Mouse (Mus musculus) kidney, postnatal 0 days (tissue): ENCODE data around the gene Acot13. TPM values are rescaled to one million over a fixed set of nuclear protein-coding genes. Genes with fewer than 3 reads are reported as not detected.
"Not testable (repeated sequence)": the region's sequence is repeated elsewhere in the genome, so short reads cannot be mapped to it uniquely, and the experiment has no call there.

ENCODE experiments used
- ATAC-seq: fragments of 200-750 bp; cut with Nextera tagmentation; replicated peaks from 2 replicates; pipeline ENCODE4 v1.8.0; 2017; ENCODE audit warnings: low read depth, moderate number of reproducible peaks, moderate TSS enrichment, moderate library complexity; ENCODE audit not compliant: low FRiP score
- DNase-seq: peaks from one replicate; pipeline ENCODE4 v3.0.0-alpha.2; 2016; ENCODE audit warnings: low spot score
- H3K27ac ChIP-seq: fragments of 300-500 bp; sonication (generic); 2 replicates; pipeline ENCODE4 v1.5.1; 2014; ENCODE audit warnings: mild to moderate bottlenecking
- H3K27me3 ChIP-seq: fragments of 300-500 bp; sonication (generic); 2 replicates; pipeline ENCODE4 v1.6.1; 2014; ENCODE audit warnings: low read length, mixed read lengths; ENCODE audit not compliant: insufficient read depth
- H3K36me3 ChIP-seq: fragments of 300-500 bp; sonication (generic); 2 replicates; pipeline ENCODE4 v1.6.1; 2014; ENCODE audit warnings: low read length, mixed read lengths; ENCODE audit not compliant: insufficient read depth
- H3K4me1 ChIP-seq: fragments of 300-500 bp; sonication (generic); replicated peaks from 2 replicates; pipeline ENCODE4 v1.6.1; 2014; ENCODE audit warnings: antibody characterized with exemption, low read length, mixed read lengths; ENCODE audit not compliant: insufficient read depth
- H3K4me2 ChIP-seq: fragments of 300-500 bp; sonication (generic); 2 replicates; pipeline ENCODE4 v1.6.1; 2014; ENCODE audit warnings: mild to moderate bottlenecking, low read length, moderate library complexity, mixed read lengths
- H3K4me3 ChIP-seq: fragments of 300-500 bp; sonication (generic); replicated peaks from 2 replicates; pipeline ENCODE4 v1.5.1; 2014; ENCODE audit warnings: low read depth, low read length
- H3K9ac ChIP-seq: fragments of 300-500 bp; sonication (generic); 2 replicates; pipeline ENCODE4 v1.6.1; 2014; ENCODE audit warnings: low read depth, low read length
- H3K9me3 ChIP-seq: fragments of 300-500 bp; sonication (generic); replicated peaks from 2 replicates; pipeline ENCODE4 v1.6.1; 2016; ENCODE audit warnings: low read length, inconsistent platforms, mixed read lengths
- CTCF ChIP-seq: IDR thresholded peaks from 2 replicates; pipeline ENCODE4 v1.5.1; 2016; ENCODE audit warnings: antibody characterized with exemption, low read depth, mild to moderate bottlenecking, moderate library complexity
- WGBS: fragments of 180-500 bp; shearing (Covaris S2); extraction: QIAGEN DNeasy Blood & Tissue Kit; methylation state at CpG from one replicate; pipeline ENCODE4 v1.1.7; 2014; 5-methylcytosine and 5-hydroxymethylcytosine counted together
- polyA plus RNA-seq: library from polyadenylated mRNA; unstranded; fragments of >200 nt; fragmentation: Nextera tagmentation; extraction: Ambion mirVana; gene quantifications from 2 replicates; pipeline ENCODE4 v1.2.1, GENCODE M21; 2015

The Acot13 gene
- polyA plus RNA-seq, 1 experiment from 2014 or later = 244 TPM

DNA sequence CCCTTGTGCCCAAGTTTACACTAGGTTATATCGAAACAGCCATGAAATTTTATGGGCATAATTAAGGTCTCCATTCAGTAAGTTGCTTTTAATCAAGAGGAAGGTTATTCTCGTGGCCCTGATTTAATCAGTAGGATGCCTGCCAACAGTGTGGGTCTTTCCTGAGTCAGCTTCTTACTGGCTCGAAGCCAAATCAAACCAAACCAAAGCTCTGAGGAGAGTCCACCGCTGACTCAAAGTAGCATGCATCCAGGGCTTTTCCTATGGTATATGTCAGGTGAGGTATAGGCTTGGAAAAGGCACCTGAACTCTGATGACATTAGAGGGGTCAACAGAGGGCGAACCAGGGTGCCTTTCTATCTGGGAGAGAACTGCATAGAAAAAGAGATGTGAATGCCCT is 49.4 kb downstream of the Acot13 start:
- Histone ChIP-seq H3K9ac (no peak overlapping the region), H3K36me3 (no peaks in the 10 kb centered on the region), H3K4me3 (no peak overlapping the region), H3K9me3 (no peaks in the 10 kb centered on the region), H3K4me2 (no peak overlapping the region), H3K27me3 (no peaks in the 10 kb centered on the region), H3K4me1 (no peaks in the 10 kb centered on the region; the same call in 1 of the 2 replicates), H3K27ac (no peak overlapping the region)
- no peak for TF ChIP-seq CTCF
- 44% methylated on average over 5 of the region's 5 CpGs for WGBS
- DNase-seq (no peak), ATAC-seq (no peak)

DNA sequence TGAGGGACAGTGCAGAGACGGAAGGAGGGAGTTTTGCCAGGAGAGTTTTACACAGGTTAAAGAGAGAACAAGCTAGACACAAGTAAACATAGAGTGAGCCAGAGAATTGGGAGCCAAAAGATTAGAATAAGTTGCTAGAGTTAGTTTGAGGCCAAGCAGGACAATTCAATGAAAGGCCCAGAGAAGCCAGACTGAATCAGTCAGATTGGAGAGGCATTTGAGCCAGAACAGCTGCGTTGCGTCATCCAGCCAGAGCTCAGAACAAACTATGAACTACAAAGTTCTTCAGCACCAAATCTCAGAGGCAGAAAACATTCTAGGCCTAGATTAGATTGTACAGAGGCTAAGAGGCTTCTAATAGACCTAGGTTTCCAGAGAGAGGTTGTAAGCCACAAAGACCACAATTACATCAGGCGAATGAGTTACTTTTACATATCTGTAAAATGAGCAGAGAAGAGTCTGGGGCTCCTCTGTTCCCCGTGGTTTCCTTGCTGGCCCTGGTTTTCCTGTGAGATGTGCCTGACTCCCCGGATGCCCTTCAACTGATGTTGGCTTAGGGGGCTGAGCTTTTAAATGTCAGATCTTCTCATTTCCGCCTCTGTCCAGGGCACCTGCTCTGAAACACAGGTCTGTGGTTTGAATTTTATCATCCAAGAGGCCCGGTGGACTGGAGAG is 52.5 kb downstream of the Acot13 start:
- no peak overlapping the region for H3K4me3 ChIP-seq
- H3K4me1 ChIP-seq = no peaks in the 10 kb centered on the region; the same call in 1 of the 2 replicates
- H3K27ac ChIP-seq = no peak overlapping the region
- H3K4me2 ChIP-seq = no peak overlapping the region
- H3K9me3 ChIP-seq = no peaks in the 10 kb centered on the region
- no peak overlapping the region for H3K9ac ChIP-seq
- ATAC-seq (no peak), DNase-seq (peak; percentile 15)
- no peaks in the 10 kb centered on the region for H3K27me3 ChIP-seq
- TF ChIP-seq CTCF = no peak
- WGBS = 82% methylated on average over 8 of the region's 8 CpGs
- no peaks in the 10 kb centered on the region for H3K36me3 ChIP-seq

DNA sequence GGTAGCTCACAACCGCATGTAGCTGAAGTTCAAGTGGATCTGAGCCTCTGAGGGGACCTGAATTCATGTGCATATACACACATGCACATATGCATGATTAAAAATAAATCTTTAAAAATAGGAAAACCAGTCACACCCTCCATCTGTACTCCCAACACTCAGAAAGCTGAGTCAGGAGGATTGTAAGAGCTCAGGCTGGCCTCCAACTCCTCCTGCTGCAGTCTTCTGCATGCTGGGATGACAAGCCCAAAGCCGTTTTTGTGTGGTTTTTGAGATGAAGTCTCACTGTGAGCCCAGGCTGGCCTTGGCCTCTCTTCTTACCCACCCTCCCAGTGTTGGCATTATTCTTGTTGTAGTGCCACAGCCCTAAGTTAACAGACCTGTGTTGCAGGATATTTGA is 53.3 kb downstream of the Acot13 start:
- H3K9me3 ChIP-seq = no peaks in the 10 kb centered on the region
- H3K9ac ChIP-seq = no peak overlapping the region
- no peaks in the 10 kb centered on the region for H3K36me3 ChIP-seq
- H3K4me1 ChIP-seq = no peaks in the 10 kb centered on the region; the same call in 1 of the 2 replicates
- no peak for TF ChIP-seq CTCF
- ATAC-seq (no peak), DNase-seq (no peak)
- H3K4me3 ChIP-seq = no peak overlapping the region
- H3K27me3 ChIP-seq = no peaks in the 10 kb centered on the region
- H3K27ac ChIP-seq = no peak overlapping the region
- no peak overlapping the region for H3K4me2 ChIP-seq
- 79% methylated on average over 2 of the region's 2 CpGs for WGBS

DNA sequence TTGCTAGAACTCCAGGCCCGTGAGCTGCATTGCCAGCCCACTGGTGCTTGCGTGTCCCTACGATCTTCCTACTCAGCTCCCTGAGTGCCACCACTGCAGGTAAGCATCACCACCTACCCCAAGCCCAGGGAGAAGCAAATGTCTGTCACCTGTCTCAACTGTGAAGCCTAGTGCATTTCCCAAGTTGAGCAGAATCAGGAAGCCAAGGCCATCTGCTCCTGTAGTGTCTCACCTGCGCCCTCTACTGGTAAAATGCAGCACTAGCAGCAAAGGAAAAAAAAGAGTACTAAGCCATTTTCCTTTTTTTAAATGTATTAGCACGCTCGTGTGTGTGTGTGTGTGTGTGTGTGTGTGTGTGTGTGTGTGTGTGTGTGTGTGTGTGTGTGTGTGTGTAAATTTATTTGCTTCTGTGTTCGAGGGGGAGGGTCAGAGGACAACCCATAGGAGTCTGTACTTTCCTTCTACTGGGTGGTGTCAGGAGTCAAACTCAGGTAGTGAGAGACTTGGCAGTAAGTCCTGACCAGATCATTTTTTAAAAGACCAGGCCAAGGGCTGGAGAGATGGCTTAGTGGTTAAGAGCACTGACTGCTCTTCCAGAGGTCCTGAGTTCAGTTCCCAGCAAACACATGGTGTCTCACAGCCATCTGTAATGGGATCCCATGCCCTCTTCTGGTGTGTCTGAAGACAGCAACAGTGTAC is 55.0 kb downstream of the Acot13 start:
- Histone ChIP-seq H3K9ac (no peak overlapping the region), H3K27me3 (no peaks in the 10 kb centered on the region)

DNA sequence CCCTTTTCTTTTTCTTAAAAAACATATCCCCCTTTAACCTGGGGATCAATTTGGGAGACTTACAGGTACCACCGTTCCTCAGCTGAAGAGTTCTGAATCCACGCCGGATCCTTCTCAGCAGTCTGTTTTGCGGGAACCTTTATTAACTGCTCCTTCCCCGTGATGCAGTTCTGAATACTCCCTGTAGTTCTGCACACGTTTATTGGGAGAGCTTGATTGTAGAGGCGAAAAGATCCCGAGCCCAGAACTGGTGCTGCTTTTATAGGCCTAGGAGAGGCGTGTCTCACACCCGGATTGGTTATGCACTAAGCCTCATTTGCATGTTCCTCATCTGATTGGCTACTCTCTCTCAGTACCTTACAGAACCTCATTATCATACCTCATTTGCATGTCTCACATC is 59.9 kb downstream of the Acot13 start:
- H3K36me3 ChIP-seq, H3K4me3 ChIP-seq, H3K4me2 ChIP-seq, H3K4me1 ChIP-seq, H3K9me3 ChIP-seq, H3K27me3 ChIP-seq, H3K27ac ChIP-seq, ATAC-seq, H3K9ac ChIP-seq, DNase-seq: not testable (repeated sequence)
- WGBS = 92% methylated on average over 10 of the region's 10 CpGs

More for the DNA sequence above, 55.0 kb downstream of the Acot13 start:
- 54% methylated on average over 7 of the region's 7 CpGs for WGBS
- peak; percentile 83 for DNase-seq
- no peaks in the 10 kb centered on the region for H3K9me3 ChIP-seq
- TF ChIP-seq CTCF = peak; percentile 90
- H3K4me3 ChIP-seq = no peak overlapping the region
- H3K27ac ChIP-seq = no peak overlapping the region
- ATAC-seq = no peak
- H3K4me2 ChIP-seq = no peak overlapping the region
- no peaks in the 10 kb centered on the region for H3K36me3 ChIP-seq
- H3K4me1 ChIP-seq = no peaks in the 10 kb centered on the region

Other genes with a start within 250 kb of the Acot13 start
- gene Ripor2, start 249.4 kb downstream of the Acot13 start, polyA plus RNA-seq = 2.2 and 2.3 TPM in 2 replicates
- not detected in 2 replicates for gene Armh2, start 90.3 kb downstream of the Acot13 start, polyA plus RNA-seq
- 69.8 and 78.7 TPM in 2 replicates for gene Gmnn, start 69.6 kb downstream of the Acot13 start, polyA plus RNA-seq
- gene BC005537, start 29.9 kb downstream of the Acot13 start, polyA plus RNA-seq = 19.1 and 20.6 TPM in 2 replicates
- gene Tdp2, start 139 bp upstream of the Acot13 start, polyA plus RNA-seq = 50.8 and 51.8 TPM in 2 replicates
- gene D130043K22Rik, start 13.6 kb upstream of the Acot13 start, polyA plus RNA-seq = 0.82 and 1.1 TPM in 2 replicates
- gene Aldh5a1, start 106.1 kb upstream of the Acot13 start, polyA plus RNA-seq = 7.6 and 7.9 TPM in 2 replicates
- 0.71 and 0.86 TPM in 2 replicates for gene Gpld1, start 111.6 kb upstream of the Acot13 start, polyA plus RNA-seq
- gene Mrs2, start 188.8 kb upstream of the Acot13 start, polyA plus RNA-seq = 13.7 and 13.8 TPM in 2 replicates
- 73.7 and 88.5 TPM in 2 replicates for gene Dcdc2a, start 224.5 kb upstream of the Acot13 start, polyA plus RNA-seq